Mouse (Mus musculus) gastrocnemius, postnatal 36 days (tissue): ENCODE data around the gene Anapc7. TPM values are rescaled to one million over a fixed set of nuclear protein-coding genes. Genes with fewer than 3 reads are reported as not detected.
A peak's percentile ranks its signal among the peaks of the same experiment; 100 is the strongest.
"Not testable (repeated sequence)": the region's sequence is repeated elsewhere in the genome, so short reads cannot be mapped to it uniquely, and the experiment has no call there.

ENCODE experiments used
- DNase-seq, 2 experiments: peaks; one replicate each; pipeline ENCODE4 v3.0.0; 2022
- intact Hi-C: fragments of 180-260 bp; cut with DNase I; formaldehyde crosslinking; loops from one replicate; pipeline ENCODE4 v1.15.1; 2025
- total RNA-seq, 2 experiments: library from RNA; stranded (reverse); gene quantifications; 2 replicates each; pipeline ENCODE4 v1.2.3; 2021

The Anapc7 gene
- total RNA-seq, 2 experiments from 2014 or later: 11.3 to 13.2 TPM

DNA sequence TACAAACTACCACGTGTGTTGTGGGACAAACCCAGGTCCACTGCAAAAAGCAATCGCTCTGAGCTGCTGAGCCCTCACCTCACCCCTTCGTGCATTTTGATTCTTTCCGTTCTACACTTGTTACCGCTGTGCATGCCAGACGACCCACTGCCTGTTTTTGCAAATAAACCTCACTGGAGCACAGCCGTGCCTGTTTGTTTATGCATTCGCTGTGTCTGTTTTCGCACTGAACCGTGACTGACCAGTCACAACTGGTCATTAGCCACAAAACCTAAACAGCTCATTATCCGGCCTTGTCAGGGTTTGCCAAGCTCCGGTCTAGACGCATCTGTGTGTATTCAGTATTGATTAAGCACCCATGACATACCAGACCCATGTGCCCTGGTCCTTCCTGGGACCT, 19.3 kb upstream of the Anapc7 start:
- intact Hi-C loops: loop anchor here (5.0 kb wide), 1 partner anchor 325 kb away; no protein-coding TSS in a partner anchor

GRCm38 (mm10) chr5:122402772-122403171, 18.7 kb upstream of the Anapc7 start:
- intact Hi-C loops: loop anchor here (5.0 kb wide), 1 partner anchor 325 kb away; no protein-coding TSS in a partner anchor
- no peak for DNase-seq

More for the DNA sequence above, 19.3 kb upstream of the Anapc7 start:
- DNase-seq: no peak

DNA sequence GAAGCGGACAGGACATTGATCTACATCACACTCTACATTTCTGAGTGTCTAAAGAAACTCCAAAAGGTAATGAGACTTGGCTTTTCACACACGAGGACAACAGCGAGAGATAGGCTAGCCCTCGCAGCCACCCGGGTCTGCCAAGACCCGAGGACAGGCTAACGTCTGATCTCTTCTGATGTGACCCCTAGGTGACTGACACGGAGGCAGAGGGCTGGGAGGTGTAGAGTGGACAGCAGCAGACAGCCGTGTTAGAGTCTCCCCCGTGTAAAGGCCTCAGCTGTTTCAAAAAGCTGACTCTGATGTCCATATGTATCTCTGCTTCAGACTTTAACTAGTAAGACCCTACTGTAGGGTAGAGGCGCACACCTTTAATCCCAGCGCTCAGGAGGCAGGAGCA, 18.1 kb upstream of the Anapc7 start:
- intact Hi-C loops: loop anchor here (5.0 kb wide), 1 partner anchor 324 kb away; no protein-coding TSS in a partner anchor
- DNase-seq: no peak

GRCm38 (mm10) chr5:122405537-122405936, 16.0 kb upstream of the Anapc7 start:
- no peak for DNase-seq
- intact Hi-C loops: no loop called here

GRCm38 (mm10) chr5:122409692-122410645, 11.5 kb upstream of the Anapc7 start:
- intact Hi-C loops: loop anchor here (5.0 kb wide), 1 partner anchor 322 kb away; no protein-coding TSS in a partner anchor
- DNase-seq: no peak

DNA sequence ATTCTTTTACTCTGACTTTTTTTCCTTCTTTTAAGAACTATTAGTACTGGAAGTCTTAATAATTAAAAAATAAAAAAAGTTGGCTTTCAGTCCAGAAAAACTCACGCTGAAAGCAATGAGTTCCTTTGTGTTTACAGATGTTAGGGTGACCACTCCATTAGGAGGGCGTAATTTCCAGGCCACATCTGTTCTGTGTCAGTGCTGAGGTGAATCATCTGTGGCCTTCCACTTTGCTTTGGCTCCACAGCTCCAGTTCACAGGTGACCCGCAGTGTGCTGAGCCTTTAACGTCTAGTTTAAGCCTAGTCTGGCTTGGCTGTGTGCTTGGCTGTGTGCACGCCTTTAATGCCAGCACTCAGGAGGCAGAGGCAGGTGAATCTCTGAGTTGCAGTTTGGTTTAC, 9.6 kb upstream of the Anapc7 start:
- intact Hi-C loops: loop anchor here (5.0 kb wide), 1 partner anchor 320 kb away; no protein-coding TSS in a partner anchor
- no peak for DNase-seq

- DNase-seq: no peak
- intact Hi-C loops: loop anchor here (5.0 kb wide), 1 partner anchor 319 kb away; no protein-coding TSS in a partner anchor
Observed at GRCm38 (mm10) chr5:122412826-122413225, 8.7 kb upstream of the Anapc7 start.

DNA sequence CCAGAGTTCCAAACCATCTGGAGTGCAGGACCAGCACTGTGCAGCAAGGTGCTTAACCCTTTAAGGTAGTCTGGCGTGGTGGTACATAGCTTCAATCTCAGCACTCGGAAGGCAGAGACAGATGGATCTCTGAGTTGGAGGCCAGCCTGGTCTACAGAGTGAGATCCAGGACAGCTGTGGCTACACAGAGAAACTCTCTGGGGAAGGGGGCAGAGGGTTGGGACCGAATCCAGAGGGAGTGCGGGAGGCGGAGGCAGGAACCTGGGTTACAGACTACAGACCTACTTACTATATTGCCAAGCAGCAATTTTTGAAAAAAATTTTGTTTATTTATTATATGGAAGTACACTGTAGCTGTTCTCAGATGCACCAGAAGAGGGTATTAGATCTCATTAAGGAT, 7.1 kb upstream of the Anapc7 start:
- intact Hi-C loops: loop anchor here (5.0 kb wide), 1 partner anchor 318 kb away; no protein-coding TSS in a partner anchor
- no peak for DNase-seq

GRCm38 (mm10) chr5:122415465-122415864, 6.0 kb upstream of the Anapc7 start:
- intact Hi-C loops: no loop called here
- no peak for DNase-seq

GRCm38 (mm10) chr5:122420676-122421075, 817 bp upstream of the Anapc7 start:
- DNase-seq, intact Hi-C loops: not testable (repeated sequence)

DNA sequence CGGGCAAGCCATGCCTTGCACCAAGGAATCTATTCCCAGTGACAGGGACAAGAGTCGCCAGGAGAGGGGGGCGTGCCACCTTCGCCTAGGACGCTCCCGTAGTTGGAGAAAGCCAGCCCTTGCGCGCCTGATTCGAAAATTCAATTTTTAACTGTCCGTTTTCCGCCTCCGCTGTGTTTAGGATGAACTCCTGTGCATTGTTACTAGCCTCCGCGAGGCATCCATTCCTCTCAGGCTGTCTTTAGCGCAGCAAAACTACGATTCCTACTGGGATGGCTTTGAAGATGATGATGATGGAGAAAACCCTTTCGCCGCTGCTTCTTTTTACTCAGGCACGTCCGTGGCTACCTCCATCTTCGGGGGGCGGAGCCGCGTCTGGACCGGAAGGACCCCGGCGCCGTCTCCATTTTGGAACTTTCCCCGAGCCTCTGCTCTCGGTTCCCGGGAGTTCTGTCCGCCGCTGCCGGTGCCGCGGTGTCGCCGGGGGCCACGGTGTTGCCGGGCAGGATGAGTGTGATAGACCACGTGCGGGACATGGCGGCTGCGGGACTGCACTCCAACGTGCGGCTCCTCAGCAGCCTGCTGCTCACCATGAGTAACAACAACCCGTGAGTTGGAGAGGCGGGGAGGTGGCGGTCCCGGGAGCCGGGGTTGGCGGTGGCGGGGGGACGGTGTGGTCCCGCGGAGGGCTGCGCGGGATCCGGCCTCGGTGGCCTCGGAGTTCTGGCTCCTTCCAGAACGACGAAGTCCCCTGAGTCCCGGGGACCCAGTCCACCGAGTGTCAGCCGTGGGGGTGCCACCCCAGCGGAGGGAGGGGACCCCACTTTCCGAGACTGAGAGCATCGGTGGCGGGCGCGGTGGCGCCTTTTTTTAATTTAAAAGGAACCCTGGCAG, 825 bp downstream of the Anapc7 start:
- intact Hi-C loops: no loop called here
- DNase-seq: peak; percentile 80 to 94

- intact Hi-C loops: no loop called here
- no peak for DNase-seq
Observed at GRCm38 (mm10) chr5:122423083-122423482, 1.6 kb downstream of the Anapc7 start.

DNA sequence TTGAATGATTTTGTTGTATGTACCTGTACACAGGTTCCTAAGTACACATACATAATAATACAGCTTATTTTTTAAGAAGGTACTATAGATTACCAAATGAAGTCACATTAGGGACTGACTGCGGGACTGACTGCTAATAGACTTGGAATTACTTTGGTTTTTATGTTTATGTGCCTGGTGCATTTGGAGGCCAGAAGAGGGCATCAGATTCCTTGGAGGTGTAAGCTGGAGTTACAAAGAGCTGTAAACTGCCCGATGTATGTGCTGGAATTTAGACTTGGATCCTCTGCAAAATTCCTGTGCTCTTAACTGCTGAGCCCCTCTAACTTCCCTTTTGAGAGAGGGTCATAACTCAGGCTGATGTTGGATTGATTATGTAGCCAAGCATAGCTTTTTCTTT, 4.1 kb downstream of the Anapc7 start:
- no peak for DNase-seq
- intact Hi-C loops: no loop called here

DNA sequence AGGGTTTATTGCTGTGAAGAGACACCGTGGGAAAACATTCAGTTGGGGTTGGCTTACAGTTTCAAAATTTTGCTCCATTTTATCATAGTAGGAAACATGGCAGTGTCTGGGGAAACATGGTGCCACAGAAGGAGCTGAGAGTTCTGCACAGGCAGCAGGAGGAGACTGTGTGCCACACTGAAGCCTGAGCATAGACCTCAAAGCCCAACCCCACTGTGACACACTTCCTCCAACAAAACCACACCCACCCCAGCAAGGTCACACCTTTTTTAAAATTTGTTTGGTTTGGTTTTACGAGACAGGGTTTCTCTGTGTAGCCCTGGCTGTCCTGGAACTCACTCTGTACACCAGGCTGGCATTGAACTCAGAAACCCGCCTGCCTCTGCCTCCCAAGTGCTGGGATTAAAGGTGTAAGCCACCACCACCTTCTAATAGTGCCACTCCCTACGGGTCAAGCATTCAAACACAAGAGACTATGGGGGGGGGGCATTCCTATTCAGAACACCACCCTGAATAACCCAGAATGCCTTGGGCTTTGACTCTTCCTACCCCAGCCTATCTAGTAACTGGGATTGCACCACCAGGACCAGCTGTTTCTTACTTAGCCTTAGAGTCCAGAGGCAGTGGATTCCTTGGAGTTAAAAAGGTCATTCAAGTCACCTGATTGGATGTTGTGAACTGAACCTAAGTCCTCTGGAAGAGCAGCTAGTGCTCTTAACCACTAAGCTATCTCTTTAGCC, 8.7 kb downstream of the Anapc7 start:
- intact Hi-C loops: no loop called here
- no peak for DNase-seq

DNA sequence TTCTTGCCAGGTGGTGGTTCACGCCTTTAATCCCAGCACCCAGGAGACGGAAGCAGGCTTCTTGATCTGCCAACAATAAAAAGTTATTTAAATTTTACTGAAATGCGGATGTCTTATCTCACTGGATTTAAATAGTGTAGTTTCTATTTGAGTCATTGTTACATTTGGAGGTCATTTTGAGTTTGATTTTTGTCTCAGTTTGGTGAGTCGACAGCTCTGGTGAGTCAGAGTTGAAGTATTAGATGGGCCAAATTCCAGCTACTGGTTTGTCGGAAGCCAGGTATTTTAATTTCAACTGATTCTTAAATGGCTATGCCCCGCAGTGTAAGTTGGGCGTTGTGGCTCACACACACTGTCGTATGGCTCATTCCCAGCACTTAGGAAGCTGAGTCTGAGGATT, 9.7 kb downstream of the Anapc7 start:
- intact Hi-C loops: no loop called here
- DNase-seq: no peak

GRCm38 (mm10) chr5:122434541-122434940, 13.0 kb downstream of the Anapc7 start:
- DNase-seq: no peak
- intact Hi-C loops: no loop called here

DNA sequence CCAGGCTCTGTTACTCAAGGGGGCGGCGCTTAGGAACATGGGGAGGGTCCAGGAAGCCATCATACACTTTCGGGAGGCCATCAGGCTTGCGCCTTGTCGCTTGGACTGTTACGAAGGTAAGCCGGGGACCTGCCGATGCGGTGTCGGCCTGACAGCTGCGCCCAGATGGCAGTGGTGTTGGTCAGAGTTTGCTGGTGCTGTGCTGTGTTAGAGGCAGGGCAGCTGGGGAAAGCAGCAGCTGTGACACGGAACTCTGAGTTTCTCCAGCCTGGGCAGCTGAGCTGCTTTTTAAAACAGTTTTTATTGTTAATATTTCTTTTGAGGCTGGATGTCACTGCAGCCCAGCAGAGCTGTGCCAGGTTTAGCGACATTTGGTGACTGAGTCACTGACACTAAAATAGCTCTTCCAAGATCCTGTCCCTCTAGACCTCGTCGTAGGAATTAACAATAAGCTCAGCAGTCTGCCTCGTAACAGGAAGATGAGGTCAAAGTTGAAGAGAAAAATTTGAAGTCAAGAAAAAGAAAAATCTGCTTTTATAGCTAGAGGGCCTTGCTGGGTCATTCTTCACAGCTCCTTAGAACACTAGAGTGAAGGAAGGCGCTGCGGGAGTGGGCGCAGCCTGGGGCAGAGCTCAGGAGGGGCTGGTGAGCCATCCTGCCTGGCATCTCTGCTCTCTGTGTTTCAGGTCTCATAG, 18.1 kb downstream of the Anapc7 start:
- no peak for DNase-seq
- intact Hi-C loops: no loop called here

- no peak for DNase-seq
- intact Hi-C loops: no loop called here
Observed at GRCm38 (mm10) chr5:122440095-122440630, 18.7 kb downstream of the Anapc7 start.

DNA sequence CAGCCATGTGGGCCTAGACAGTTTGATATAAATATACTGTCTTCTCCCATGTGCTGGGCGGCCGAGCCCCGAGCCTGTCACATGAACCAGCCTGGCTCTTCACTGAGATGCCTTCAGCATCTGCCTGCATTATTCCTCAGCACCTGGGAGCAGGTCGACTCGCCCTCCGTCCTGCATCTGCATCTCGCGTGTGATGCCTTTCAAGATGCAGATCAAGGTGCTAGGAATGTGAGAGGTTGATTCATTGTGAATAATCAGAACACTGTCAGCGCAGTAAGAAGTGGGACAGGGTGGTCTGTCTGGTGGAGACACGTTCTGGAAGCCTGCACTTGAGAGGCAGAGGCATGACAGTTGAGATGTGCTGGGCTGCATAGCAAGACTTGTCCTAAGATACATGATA, 23.0 kb downstream of the Anapc7 start:
- intact Hi-C loops: no loop called here
- DNase-seq: no peak
